Mouse (Mus musculus) midbrain, embryonic 12.5 days (tissue): Measurements from ENCODE around the gene Cwc25. TPM values are rescaled to one million over a fixed set of nuclear protein-coding genes. Genes with fewer than 3 reads are reported as not detected.
A peak's percentile ranks its signal among the peaks of the same experiment; 100 is the strongest.

Experiments
- ATAC-seq: fragments of 200-750 bp; cut with Nextera tagmentation; 2 replicates; pipeline ENCODE4 v1.8.0; 2017; ENCODE audit warnings: low read depth, moderate TSS enrichment, moderate library complexity; ENCODE audit not compliant: low FRiP score
- H3K27ac ChIP-seq: fragments of 300-500 bp; sonication (generic); replicated peaks from 2 replicates; pipeline ENCODE4 v1.5.1; 2016; ENCODE audit warnings: mild to moderate bottlenecking
- H3K27me3 ChIP-seq: fragments of 300-500 bp; sonication (generic); 2 replicates; pipeline ENCODE4 v1.6.1; 2016; ENCODE audit warnings: mild to moderate bottlenecking
- H3K36me3 ChIP-seq: fragments of 300-500 bp; sonication (generic); 2 replicates; pipeline ENCODE4 v1.6.1; 2016
- H3K4me1 ChIP-seq: fragments of 300-500 bp; sonication (generic); 2 replicates; pipeline ENCODE4 v1.6.1; 2016
- H3K4me2 ChIP-seq: fragments of 300-500 bp; sonication (generic); replicated peaks from 2 replicates; pipeline ENCODE4 v1.6.1; 2016; ENCODE audit warnings: mild to moderate bottlenecking, moderate library complexity
- H3K4me3 ChIP-seq: fragments of 300-500 bp; sonication (generic); 2 replicates; pipeline ENCODE4 v1.5.1; 2016; ENCODE audit warnings: mild to moderate bottlenecking
- H3K9ac ChIP-seq: fragments of 300-500 bp; sonication (generic); replicated peaks from 2 replicates; pipeline ENCODE4 v1.6.1; 2016; ENCODE audit warnings: mild to moderate bottlenecking, moderate library complexity
- H3K9me3 ChIP-seq: fragments of 300-500 bp; sonication (generic); 2 replicates; pipeline ENCODE4 v1.6.1; 2016; ENCODE audit warnings: mild to moderate bottlenecking
- WGBS: fragments of 180-500 bp; shearing (Covaris S2); methylation state at CpG from one replicate; pipeline ENCODE4 v1.1.7; 2016; 5-methylcytosine and 5-hydroxymethylcytosine counted together
- polyA plus RNA-seq: library from polyadenylated mRNA; unstranded; fragments of >200 nt; fragmentation: Nextera tagmentation; extraction: Ambion mirVana; gene quantifications from 2 replicates; pipeline ENCODE4 v1.2.1, GENCODE M21; 2016

The Cwc25 gene
- polyA plus RNA-seq, 1 experiment from 2014 or later: 22.3 TPM

- ATAC-seq: no peak
- 85% methylated on average over 2 of the region's 2 CpGs for WGBS
- Histone ChIP-seq H3K27ac (no peak overlapping the region), H3K36me3 (peaks cover 23% of the 10 kb centered on the region), H3K4me1 (peaks cover 85% of the 10 kb centered on the region), H3K27me3 (no peaks in the 10 kb centered on the region), H3K9me3 (no peaks in the 10 kb centered on the region), H3K9ac (no peak overlapping the region), H3K4me3 (no peak overlapping the region), H3K4me2 (no peak overlapping the region)
These were observed 41.7 kb upstream of the Cwc25 start for GRCm38 (mm10) chr11:97808093-97808492.

- peaks cover 81% of the 10 kb centered on the region for H3K4me1 ChIP-seq
- H3K27ac ChIP-seq: peak overlapping the region; percentile 8; the same call in 1 of the 2 replicates
- H3K9me3 ChIP-seq: no peaks in the 10 kb centered on the region
- no peak for ATAC-seq
- H3K4me2 ChIP-seq: no peak overlapping the region
- 53% methylated on average over 6 of the region's 6 CpGs for WGBS
- H3K9ac ChIP-seq: no peak overlapping the region
- peaks cover 23% of the 10 kb centered on the region for H3K36me3 ChIP-seq
- H3K27me3 ChIP-seq: no peaks in the 10 kb centered on the region
- H3K4me3 ChIP-seq: no peak overlapping the region
These were observed 41.3 kb upstream of the Cwc25 start for GRCm38 (mm10) chr11:97807626-97808025.

DNA sequence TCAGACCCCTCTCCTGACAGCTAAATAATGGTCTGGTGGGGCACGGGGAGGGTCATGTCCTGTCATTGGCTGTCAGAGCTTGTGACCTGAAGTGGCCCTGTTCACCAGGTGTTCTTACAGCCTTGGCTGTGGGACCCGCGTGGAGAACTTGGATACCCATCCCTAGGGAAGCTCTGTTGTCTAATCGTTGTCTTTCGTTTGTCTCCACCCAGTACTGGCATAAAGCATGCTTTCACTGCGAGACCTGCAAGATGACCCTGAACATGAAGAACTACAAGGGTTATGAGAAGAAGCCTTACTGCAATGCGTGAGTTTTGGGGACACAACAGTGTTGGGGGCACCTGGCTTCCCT lies 40.2 kb upstream of the Cwc25 start:
- Histone ChIP-seq H3K9ac (no peak overlapping the region), H3K4me2 (peak overlapping the region; percentile 36; the same call in 1 of the 2 replicates), H3K27me3 (no peaks in the 10 kb centered on the region), H3K9me3 (no peaks in the 10 kb centered on the region), H3K27ac (peak overlapping the region; percentile 74; the same call in 1 of the 2 replicates), H3K4me1 (peaks cover 79% of the 10 kb centered on the region), H3K4me3 (no peak overlapping the region), H3K36me3 (peaks cover 23% of the 10 kb centered on the region)
- ATAC-seq: no peak
- 64% methylated on average over 7 of the region's 7 CpGs for WGBS

DNA sequence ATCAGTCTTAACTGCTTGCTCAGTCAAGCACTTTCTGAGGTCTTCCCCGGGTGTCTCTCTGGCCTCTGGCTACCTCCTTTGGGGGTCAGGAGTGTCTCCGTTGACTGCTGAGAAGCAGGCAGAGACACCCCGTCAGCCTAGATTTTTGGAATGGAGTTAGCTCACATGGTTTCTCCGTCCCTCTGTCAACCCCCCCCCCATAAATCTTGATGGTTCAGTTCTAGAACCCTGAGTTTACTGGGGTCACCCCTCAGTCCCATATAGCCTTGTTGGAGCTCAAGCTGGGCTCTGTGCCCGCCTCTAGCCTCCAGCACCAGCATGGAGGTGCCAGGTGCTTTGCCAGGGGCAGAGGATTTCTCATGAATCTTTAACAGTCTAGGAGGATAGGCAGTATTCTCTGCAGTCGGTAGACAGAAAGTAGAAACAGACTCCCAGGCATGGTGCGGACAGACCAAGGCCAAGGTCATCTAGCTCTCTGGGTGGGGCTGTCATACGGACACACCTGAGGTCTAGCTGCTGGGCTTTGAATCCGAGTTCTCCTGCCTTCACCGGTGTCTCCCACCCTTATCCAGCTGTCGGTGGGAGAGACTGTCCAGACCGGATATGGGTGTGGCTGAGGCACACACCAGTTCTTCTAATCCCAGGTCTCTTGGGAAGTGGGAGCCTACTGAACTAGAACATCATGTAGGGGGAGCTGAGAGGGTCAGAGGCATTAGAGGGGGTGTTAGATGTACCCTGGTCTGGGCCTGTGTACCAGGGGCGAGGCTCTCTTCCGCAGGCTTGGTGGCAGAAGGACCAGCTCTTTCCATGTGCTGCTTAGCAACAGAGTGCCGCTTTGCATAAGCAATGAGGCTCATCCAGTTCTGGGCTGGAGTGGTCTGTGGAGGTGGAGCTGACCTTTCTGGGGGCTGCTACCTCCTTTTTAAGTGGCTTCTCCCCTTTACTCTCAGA lies 39.6 kb upstream of the Cwc25 start:
- 42% methylated on average over 15 of the region's 15 CpGs for WGBS
- Histone ChIP-seq H3K4me3 (peak overlapping the region; percentile 11; the same call in 1 of the 2 replicates), H3K36me3 (peaks cover 23% of the 10 kb centered on the region), H3K9ac (peak overlapping the region; percentile 17; the same call in 1 of the 2 replicates), H3K27me3 (no peaks in the 10 kb centered on the region), H3K27ac (peak overlapping the region; percentile 74), H3K9me3 (no peaks in the 10 kb centered on the region), H3K4me2 (peak overlapping the region; percentile 36), H3K4me1 (peaks cover 79% of the 10 kb centered on the region)
- peak; percentile 75 for ATAC-seq

GRCm38 (mm10) chr11:97804841-97805661 lies 38.7 kb upstream of the Cwc25 start:
- Histone ChIP-seq H3K9me3 (no peaks in the 10 kb centered on the region), H3K4me1 (peaks cover 76% of the 10 kb centered on the region), H3K4me2 (peak overlapping the region; percentile 36; the same call in 1 of the 2 replicates), H3K27ac (peak overlapping the region; percentile 74), H3K4me3 (no peak overlapping the region), H3K27me3 (no peaks in the 10 kb centered on the region), H3K36me3 (peaks cover 23% of the 10 kb centered on the region), H3K9ac (peak overlapping the region; percentile 7; the same call in 1 of the 2 replicates)
- ATAC-seq: no peak
- WGBS: 42% methylated on average over 9 of the region's 9 CpGs

GRCm38 (mm10) chr11:97803847-97804246 lies 37.5 kb upstream of the Cwc25 start:
- Histone ChIP-seq H3K4me1 (peaks cover 67% of the 10 kb centered on the region), H3K27ac (no peak overlapping the region), H3K36me3 (peaks cover 14% of the 10 kb centered on the region), H3K27me3 (no peaks in the 10 kb centered on the region), H3K9me3 (no peaks in the 10 kb centered on the region), H3K9ac (no peak overlapping the region), H3K4me2 (no peak overlapping the region), H3K4me3 (no peak overlapping the region)
- no peak for ATAC-seq
- 88% methylated on average over 5 of the region's 5 CpGs for WGBS

DNA sequence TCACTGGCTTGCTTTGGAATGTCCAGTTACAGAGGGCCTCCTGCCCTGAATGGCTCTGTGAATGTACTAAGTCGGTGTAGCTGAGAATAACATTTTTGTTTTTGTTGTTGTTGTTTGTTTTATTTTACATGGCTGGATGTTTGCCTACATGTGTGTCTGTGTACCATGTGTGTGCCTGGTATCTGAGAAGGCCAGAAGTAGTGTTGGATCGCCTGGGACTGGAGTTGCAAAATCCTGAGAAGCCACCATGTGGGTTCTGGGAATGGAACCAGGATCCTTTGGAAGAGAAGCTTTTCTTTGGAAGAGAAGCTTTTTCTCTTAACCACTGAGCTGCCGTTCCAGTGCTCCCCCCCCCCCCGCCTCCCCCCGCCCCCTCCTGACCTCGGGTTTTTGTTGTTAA lies 36.1 kb upstream of the Cwc25 start:
- no peak for ATAC-seq
- Histone ChIP-seq H3K9ac (no peak overlapping the region), H3K36me3 (peaks cover 7% of the 10 kb centered on the region; the same call in 1 of the 2 replicates), H3K27ac (no peak overlapping the region), H3K27me3 (no peaks in the 10 kb centered on the region), H3K4me1 (peaks cover 54% of the 10 kb centered on the region), H3K4me3 (0 out of 2 replicates have a peak overlapping the region, but pooled peaks have one; percentile 87), H3K9me3 (no peaks in the 10 kb centered on the region), H3K4me2 (peak overlapping the region; percentile 79; the same call in 1 of the 2 replicates)
- 39% methylated on average over 6 of the region's 6 CpGs for WGBS

DNA sequence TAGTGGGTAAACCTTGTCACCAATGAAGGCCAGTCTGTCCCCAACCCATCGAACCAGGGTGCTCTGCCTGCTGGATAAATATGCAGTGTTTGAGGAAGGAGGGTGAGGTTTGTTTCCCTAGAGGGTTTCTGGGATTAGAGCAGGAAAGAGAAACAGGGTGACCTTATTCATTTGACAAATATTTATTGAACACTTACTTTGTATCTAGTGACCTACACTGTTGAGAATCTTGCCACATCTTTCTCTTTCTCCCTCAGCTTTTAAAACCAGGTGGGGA lies 35.8 kb upstream of the Cwc25 start:
- ATAC-seq: no peak
- no peak overlapping the region for H3K27ac ChIP-seq
- no peak overlapping the region for H3K9ac ChIP-seq
- H3K4me3 ChIP-seq: peak overlapping the region; percentile 87
- WGBS: 47% methylated on average over 1 of the region's 1 CpGs
- H3K27me3 ChIP-seq: no peaks in the 10 kb centered on the region
- H3K4me1 ChIP-seq: peaks cover 52% of the 10 kb centered on the region
- H3K4me2 ChIP-seq: peak overlapping the region; percentile 79
- no peaks in the 10 kb centered on the region for H3K9me3 ChIP-seq
- peaks cover 5% of the 10 kb centered on the region; the same call in 1 of the 2 replicates for H3K36me3 ChIP-seq

DNA sequence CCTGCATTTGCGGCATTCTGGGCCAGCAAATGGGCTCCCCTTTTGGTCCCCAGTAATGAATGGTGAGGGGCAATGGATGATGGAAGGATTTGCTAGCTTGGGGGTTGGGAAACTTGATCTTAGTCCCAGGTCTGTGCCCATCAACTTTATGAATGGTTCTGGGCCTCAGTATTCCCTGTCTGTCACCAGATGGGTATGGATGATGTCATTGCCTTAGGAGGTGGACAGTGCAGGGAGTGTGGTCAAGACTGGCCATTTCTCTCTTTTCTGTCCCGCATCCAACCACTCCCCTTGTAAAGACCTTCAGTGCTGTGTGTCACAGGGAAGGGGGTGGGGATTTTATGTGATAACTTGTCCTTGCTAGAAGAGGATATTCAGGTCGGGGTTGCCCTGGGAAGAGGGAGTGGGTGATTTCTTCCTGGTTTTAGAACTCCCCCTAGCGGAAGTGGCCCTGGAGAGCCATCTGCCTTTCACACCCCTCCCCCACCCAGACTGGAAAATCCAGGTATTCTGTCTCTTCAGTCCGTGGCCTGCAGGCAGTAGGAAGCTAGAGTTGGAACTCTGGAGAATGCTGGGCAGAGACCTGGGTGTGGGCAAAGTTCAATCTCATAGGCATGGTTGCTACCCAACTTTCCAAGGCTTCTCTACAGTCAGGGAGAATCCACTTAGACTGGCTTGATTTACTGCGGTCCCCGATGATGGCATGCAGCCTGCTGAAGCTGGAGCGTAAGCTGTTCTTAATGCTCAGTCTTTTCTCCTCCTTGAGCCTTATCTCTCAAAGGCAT lies 35.2 kb upstream of the Cwc25 start:
- Histone ChIP-seq H3K4me2 (peak overlapping the region; percentile 79), H3K4me1 (peaks cover 47% of the 10 kb centered on the region), H3K27me3 (no peaks in the 10 kb centered on the region), H3K9ac (peak overlapping the region; percentile 84; the same call in 1 of the 2 replicates), H3K4me3 (peak overlapping the region; percentile 87), H3K9me3 (no peaks in the 10 kb centered on the region), H3K27ac (peak overlapping the region; percentile 7; the same call in 1 of the 2 replicates), H3K36me3 (no peaks in the 10 kb centered on the region)
- no peak for ATAC-seq
- WGBS: 32% methylated on average over 8 of the region's 8 CpGs

GRCm38 (mm10) chr11:97800691-97801408 lies 34.5 kb upstream of the Cwc25 start:
- ATAC-seq: no peak
- 8% methylated on average over 17 of the region's 17 CpGs for WGBS

More at GRCm38 (mm10) chr11:97800691-97801408, 34.5 kb upstream of the Cwc25 start:
- Histone ChIP-seq H3K9me3 (no peaks in the 10 kb centered on the region), H3K9ac (peak overlapping the region; percentile 84), H3K4me1 (peaks cover 40% of the 10 kb centered on the region), H3K27me3 (no peaks in the 10 kb centered on the region), H3K4me3 (peak overlapping the region; percentile 87), H3K27ac (peak overlapping the region; percentile 90), H3K36me3 (no peaks in the 10 kb centered on the region), H3K4me2 (peak overlapping the region; percentile 79)
